Mouse (Mus musculus) frontal cortex, postnatal 14 days (tissue): Measurements from ENCODE around the gene Acot11.
A peak's percentile ranks its signal among the peaks of the same experiment; 100 is the strongest.

Experiments used
- DNase-seq, 2 experiments: peaks; one replicate each; pipeline ENCODE4 v3.0.0; 2022; ENCODE audit warnings: low spot score in 2 of 2

Gene Acot11

GRCm38 (mm10) chr4:106804910-106805274 lies at the start of gene Acot11:
Gene Acot11 (minus strand): TSS chr4:106804998.
- no peak for DNase-seq

GRCm38 (mm10) chr4:106848290-106849092 lies 43.7 kb upstream of the Acot11 start:
- DNase-seq = no peak

GRCm38 (mm10) chr4:106847591-106848289 lies 42.9 kb upstream of the Acot11 start:
- DNase-seq = no peak

GRCm38 (mm10) chr4:106842561-106842960 lies 37.8 kb upstream of the Acot11 start:
- DNase-seq = no peak

- DNase-seq = no peak
These were observed 37.1 kb upstream of the Acot11 start for GRCm38 (mm10) chr4:106841856-106842255.

GRCm38 (mm10) chr4:106841303-106841702 lies 36.5 kb upstream of the Acot11 start:
- DNase-seq = no peak

GRCm38 (mm10) chr4:106840651-106841145 lies 35.9 kb upstream of the Acot11 start:
- no peak for DNase-seq

GRCm38 (mm10) chr4:106839964-106840611 lies 35.3 kb upstream of the Acot11 start:
- DNase-seq = peak; percentile 78 to 82

- peak in 1 of 2 experiments; percentile 37 for DNase-seq
These were observed 34.5 kb upstream of the Acot11 start for GRCm38 (mm10) chr4:106839254-106839834.

GRCm38 (mm10) chr4:106838548-106839253 lies 33.9 kb upstream of the Acot11 start:
- DNase-seq = peak; percentile 87 to 96

- DNase-seq = peak; percentile 55 to 65
These were observed 33.2 kb upstream of the Acot11 start for GRCm38 (mm10) chr4:106837964-106838363.

- DNase-seq = no peak
These were observed 32.6 kb upstream of the Acot11 start for GRCm38 (mm10) chr4:106837425-106837824.

- no peak for DNase-seq
These were observed 25.8 kb upstream of the Acot11 start for GRCm38 (mm10) chr4:106830545-106831112.

GRCm38 (mm10) chr4:106827738-106828361 lies 23.1 kb upstream of the Acot11 start:
- peak; percentile 53 to 62 for DNase-seq

GRCm38 (mm10) chr4:106825229-106825628 lies 20.4 kb upstream of the Acot11 start:
- no peak for DNase-seq

GRCm38 (mm10) chr4:106819404-106819803 lies 14.6 kb upstream of the Acot11 start:
- no peak for DNase-seq

- no peak for DNase-seq
These were observed 13.5 kb upstream of the Acot11 start for GRCm38 (mm10) chr4:106818332-106818731.

- no peak for DNase-seq
These were observed 12.2 kb upstream of the Acot11 start for GRCm38 (mm10) chr4:106817017-106817416.

GRCm38 (mm10) chr4:106815396-106816324 lies 10.9 kb upstream of the Acot11 start:
- no peak for DNase-seq
